Mouse (Mus musculus): ENCODE measurements around the gene Ets1. TPM values are rescaled to one million over a fixed set of nuclear protein-coding genes. Genes with fewer than 3 reads are reported as not detected.

Ets1 gene
- total and polyA plus RNA-seq, 3 experiments: 10.0 to 23.5 (median 19.8) TPM

DNA sequence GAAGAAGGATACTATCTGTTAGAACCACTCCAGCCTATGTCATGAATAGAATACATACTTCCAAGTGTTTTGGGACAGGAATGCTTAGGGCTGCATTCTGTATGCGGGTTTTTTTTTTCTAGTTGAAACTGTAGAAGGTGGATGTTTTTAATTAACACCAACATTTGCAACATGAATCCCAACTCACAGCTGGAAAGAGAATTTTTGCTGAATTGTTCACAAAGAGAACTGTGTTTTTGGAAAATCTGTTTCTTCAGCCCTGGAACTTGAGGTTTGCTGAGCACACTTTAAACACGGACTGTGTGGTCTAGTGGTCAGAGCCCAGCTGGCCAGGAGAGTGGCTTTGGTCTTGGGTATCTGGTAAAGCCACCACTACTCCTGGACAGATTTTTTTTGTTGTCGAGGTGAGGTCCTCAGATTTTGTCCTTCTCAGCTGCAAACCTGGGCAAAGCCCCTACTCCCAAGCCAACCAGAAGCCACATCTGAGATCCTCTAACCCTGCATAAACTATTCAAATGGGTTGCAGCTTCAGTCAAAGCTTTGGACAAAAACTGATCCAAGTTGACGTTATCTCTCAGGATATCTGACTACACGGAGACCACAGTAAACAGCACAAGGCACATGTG, 122.4 kb downstream of the Ets1 start:
- in situ Hi-C loops (cut with MboI; ENCODE audit: low pct_ligation_motif_present, low pct_unique_long_range_greater_than_20kb, low sequenced_read_pairs) (no loop called here), dilution Hi-C loops (cut with MboI; ENCODE audit: extremely low pct_ligation_motif_present, extremely low pct_unique_long_range_greater_than_20kb, low sequenced_read_pairs) (no loop called here)
- H3K9ac ChIP-seq (ENCODE audit: insufficient read depth, low read depth): no peak overlapping the region
- no peaks in the 10 kb centered on the region for H3K9me3 ChIP-seq (replicated peaks; ENCODE audit: low read length)
- H3K36me3 ChIP-seq (replicated peaks in 1 of 2; ENCODE audit: control insufficient read depth in 1 of 2, insufficient read depth in 1 of 2, low read length in 1 of 2): peaks cover 3 to 39% of the 10 kb centered on the region in 2 experiments
- no peak for TF ChIP-seq BHLHE40 (IDR thresholded peaks at IDR 0.05; ENCODE audit: low read depth, low read length)
- no peak for TF ChIP-seq JUN (IDR thresholded peaks at IDR 0.05; ENCODE audit: insufficient read depth, low read depth, low read length)
- no peak for TF ChIP-seq TCF12 (IDR thresholded peaks at IDR 0.05; ENCODE audit: low read depth, low read length)
- no peak for TF ChIP-seq EP300 (IDR thresholded peaks at IDR 0.05; ENCODE audit: low read length)
- no peak for TF ChIP-seq SMC3 (IDR thresholded peaks at IDR 0.05; ENCODE audit: low read depth, low read length)
- no peak for TF ChIP-seq KAT2A (IDR thresholded peaks at IDR 0.05; ENCODE audit: insufficient replicate concordance, low read length)
- no peak for TF ChIP-seq CTCF (conservative IDR thresholded peaks at IDR 0.05 in 1 of 2, IDR thresholded peaks at IDR 0.05 in 1 of 2; ENCODE audit: low read depth in 2 of 2, low read length in 2 of 2)
- no peak for TF ChIP-seq MAFK (IDR thresholded peaks at IDR 0.05; ENCODE audit: insufficient replicate concordance, low read length)
- no peak for TF ChIP-seq SIN3A (IDR thresholded peaks at IDR 0.05; ENCODE audit: low read length)
- no peak for TF ChIP-seq PAX5 (IDR thresholded peaks at IDR 0.05; ENCODE audit: low read length)
- TF ChIP-seq GABPA (IDR thresholded peaks at IDR 0.05; ENCODE audit: insufficient replicate concordance, low read depth, low read length): no peak
- no peak for TF ChIP-seq POLR2A (IDR thresholded peaks at IDR 0.05; ENCODE audit: low read depth, low read length)
- no peak for TF ChIP-seq RAD21 (IDR thresholded peaks at IDR 0.05; ENCODE audit: low read depth, low read length)
- TF ChIP-seq HCFC1 (IDR thresholded peaks at IDR 0.05; ENCODE audit: low read depth, low read length): no peak
- TF ChIP-seq MYC (IDR thresholded peaks at IDR 0.05; ENCODE audit: low read depth, low read length): no peak
- H3K27ac ChIP-seq (ENCODE audit: insufficient read depth, low read depth): no peak overlapping the region
- no peak overlapping the region for H3K4me3 ChIP-seq (replicated peaks in 1 of 3; ENCODE audit: low read depth in 2 of 3, low read length in 2 of 3, poor library complexity in 1 of 3)
- H3K79me2 ChIP-seq (replicated peaks; ENCODE audit: control insufficient read depth, extremely low read depth, insufficient read depth, poor library complexity, severe bottlenecking): no peaks in the 10 kb centered on the region
- no peak for DNase-seq (ENCODE audit: extremely low read depth)
- H3K27me3 ChIP-seq (replicated peaks): no peaks in the 10 kb centered on the region
- no peak overlapping the region for H3K4me2 ChIP-seq (ENCODE audit: insufficient read depth, low read depth, poor library complexity, severe bottlenecking)
- H3K4me1 ChIP-seq (ENCODE audit: control insufficient read depth in 1 of 2, insufficient read depth in 2 of 2): peaks cover 0 to 17% of the 10 kb centered on the region in 2 experiments; a peak in 2 of 4 replicates

GRCm38 (mm10) chr9:32760649-32761157, 124.7 kb downstream of the Ets1 start:
- no peak overlapping the region for H3K9ac ChIP-seq (ENCODE audit: insufficient read depth, low read depth)
- in situ Hi-C loops (cut with MboI; ENCODE audit: low pct_ligation_motif_present, low pct_unique_long_range_greater_than_20kb, low sequenced_read_pairs): no loop called here
- H3K4me3 ChIP-seq (replicated peaks in 1 of 3; ENCODE audit: low read depth in 2 of 3, low read length in 2 of 3, poor library complexity in 1 of 3): no peak overlapping the region
- no peak for DNase-seq (ENCODE audit: extremely low read depth)
- H3K4me1 ChIP-seq (ENCODE audit: control insufficient read depth in 1 of 2, insufficient read depth in 2 of 2): peaks cover 10 to 33% of the 10 kb centered on the region in 2 experiments
- H3K9me3 ChIP-seq (replicated peaks; ENCODE audit: low read length): no peaks in the 10 kb centered on the region
- no peaks in the 10 kb centered on the region for H3K27me3 ChIP-seq (replicated peaks)
- dilution Hi-C loops (cut with MboI; ENCODE audit: extremely low pct_ligation_motif_present, extremely low pct_unique_long_range_greater_than_20kb, low sequenced_read_pairs): no loop called here
- no peak overlapping the region for H3K27ac ChIP-seq (ENCODE audit: insufficient read depth, low read depth)
- TF ChIP-seq ZMIZ1 (IDR thresholded peaks at IDR 0.05; ENCODE audit: low read depth, low read length) (no peak), TCF12 (IDR thresholded peaks at IDR 0.05; ENCODE audit: low read depth, low read length) (no peak), POLR2AphosphoS2 (IDR thresholded peaks at IDR 0.05; ENCODE audit: low read depth, low read length) (no peak), MXI1 (IDR thresholded peaks at IDR 0.05; ENCODE audit: low read depth, low read length) (no peak), MAZ (IDR thresholded peaks at IDR 0.05; ENCODE audit: low read depth, low read length) (no peak), ZNF384 (IDR thresholded peaks at IDR 0.05; ENCODE audit: low read depth, low read length) (no peak), ELF1 (IDR thresholded peaks at IDR 0.05; ENCODE audit: low read depth, low read length) (no peak), POLR2A (IDR thresholded peaks at IDR 0.05; ENCODE audit: low read depth, low read length) (no peak), RAD21 (IDR thresholded peaks at IDR 0.05; ENCODE audit: low read depth, low read length) (no peak), HCFC1 (IDR thresholded peaks at IDR 0.05; ENCODE audit: low read depth, low read length) (no peak), CHD1 (IDR thresholded peaks at IDR 0.05; ENCODE audit: low read depth, low read length) (no peak), MEF2A (IDR thresholded peaks at IDR 0.05; ENCODE audit: borderline replicate concordance, low read depth, low read length) (no peak), RCOR1 (conservative IDR thresholded peaks at IDR 0.05; ENCODE audit: low read depth, low read length) (no peak), NRF1 (IDR thresholded peaks at IDR 0.05; ENCODE audit: low read depth, low read length) (no peak)
- H3K4me2 ChIP-seq (ENCODE audit: insufficient read depth, low read depth, poor library complexity, severe bottlenecking): no peak overlapping the region
- H3K79me2 ChIP-seq (replicated peaks; ENCODE audit: control insufficient read depth, extremely low read depth, insufficient read depth, poor library complexity, severe bottlenecking): no peaks in the 10 kb centered on the region
- H3K36me3 ChIP-seq (replicated peaks in 1 of 2; ENCODE audit: control insufficient read depth in 1 of 2, insufficient read depth in 1 of 2, low read length in 1 of 2): peaks cover under 1 to 20% of the 10 kb centered on the region in 2 experiments

Data from CH12.LX (cell line).